Mouse (Mus musculus) kidney, postnatal 25 days (tissue): ENCODE results near the gene Znhit6.
A peak's percentile ranks its signal among the peaks of the same experiment; 100 is the strongest.

Experiments
- DNase-seq, 2 experiments: peaks; one replicate each; pipeline ENCODE4 v3.0.0; 2021; ENCODE audit warnings: mixed read lengths in 2 of 2

Znhit6 gene

DNA sequence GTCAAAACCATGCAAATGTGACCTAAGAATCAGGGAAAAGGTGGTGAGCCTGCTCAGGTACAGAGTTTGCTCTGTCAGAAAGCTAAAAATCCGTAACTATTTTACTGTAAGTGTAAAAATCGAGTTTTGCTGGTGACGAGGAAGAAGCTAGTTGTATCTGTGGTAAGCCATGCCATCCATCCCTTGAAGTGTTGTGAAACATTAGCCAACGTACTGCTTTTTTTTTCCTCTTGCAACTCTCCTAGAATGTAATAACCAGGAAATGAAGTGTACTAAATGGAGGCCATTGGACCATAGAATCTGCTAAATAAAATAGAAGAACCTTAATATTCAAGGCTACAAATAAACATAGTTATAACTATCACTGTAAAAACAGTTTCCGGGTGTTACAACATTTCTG, 32.3 kb downstream of the Znhit6 start:
- no peak for DNase-seq

- peak in 1 of 2 experiments; percentile 45 for DNase-seq
Observed at GRCm38 (mm10) chr3:145612662-145613061, 36.7 kb downstream of the Znhit6 start.

DNA sequence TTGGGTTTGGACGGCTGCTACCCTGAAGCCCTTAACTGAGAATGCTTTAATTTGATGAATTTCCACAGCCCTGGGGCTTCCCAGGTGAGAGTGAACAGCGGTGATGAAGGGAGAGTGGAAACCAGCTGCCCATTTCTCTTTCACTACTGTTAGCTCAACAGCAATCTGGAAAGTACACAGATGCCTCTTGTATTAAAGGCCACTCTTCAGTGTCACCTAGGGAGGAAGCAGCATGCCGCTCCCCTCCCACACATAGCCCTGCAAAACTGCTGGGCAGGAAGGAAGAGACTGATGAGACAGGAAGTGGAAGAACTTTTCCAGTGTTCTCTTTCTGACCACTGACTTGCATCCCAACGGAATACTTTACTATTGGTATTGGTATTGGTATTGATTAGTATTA, 37.2 kb downstream of the Znhit6 start:
- DNase-seq: no peak

DNA sequence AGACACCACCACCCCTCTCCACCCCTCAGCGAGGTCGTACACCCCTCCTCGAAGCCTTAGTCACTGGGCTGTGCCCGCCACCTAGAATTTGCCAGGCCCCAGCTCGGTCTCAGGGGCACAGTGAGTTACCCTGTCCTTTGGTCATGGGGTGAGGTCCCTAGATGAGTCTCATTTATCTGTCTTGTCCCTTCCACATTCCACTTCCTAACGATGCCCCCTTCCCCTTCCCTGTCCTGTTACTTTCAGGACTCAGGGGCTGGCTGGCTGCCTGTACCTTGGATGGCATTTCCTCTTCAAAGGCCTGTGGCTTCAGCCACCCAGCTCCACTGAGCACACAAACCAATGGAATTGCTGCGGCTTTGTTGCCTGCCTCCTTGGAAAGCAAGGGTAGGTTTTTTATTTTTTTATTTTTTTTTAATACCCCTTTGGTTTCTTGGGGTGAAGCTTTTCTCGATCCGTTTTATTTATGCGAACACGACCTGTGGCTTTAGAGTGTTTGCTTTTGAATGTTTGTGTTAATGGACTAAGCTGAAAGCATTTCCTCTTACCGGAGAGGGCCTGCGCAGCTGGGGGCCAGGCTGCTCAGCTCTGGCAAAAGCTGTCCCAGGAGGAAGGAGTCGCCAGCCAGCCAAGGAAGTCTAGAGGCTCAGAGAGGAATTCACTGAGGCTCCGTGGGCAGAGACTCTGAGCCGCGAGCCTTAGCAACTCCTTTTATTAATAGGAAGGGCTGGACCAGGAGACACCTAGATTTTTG, 38.5 kb downstream of the Znhit6 start:
- DNase-seq: peak; percentile 65 to 81

DNA sequence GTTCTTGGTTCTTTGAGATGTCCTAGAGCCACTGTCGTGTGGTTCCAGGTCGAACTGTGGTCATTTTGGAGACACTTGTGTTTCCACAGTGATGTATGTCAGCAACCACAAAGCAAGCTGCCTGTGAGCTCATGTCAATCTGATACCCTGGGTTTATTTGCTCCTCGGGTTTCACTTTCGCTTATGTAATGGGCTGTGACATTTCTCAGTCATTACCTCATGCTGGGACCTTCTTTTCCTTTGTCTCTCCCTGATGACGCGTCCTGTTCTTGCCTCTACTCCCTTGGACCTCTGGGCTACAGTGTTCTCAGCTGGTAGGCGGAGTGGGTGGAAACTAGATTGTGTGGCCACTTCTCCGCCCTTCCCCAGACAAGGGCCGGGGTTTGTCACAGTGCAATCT, 42.3 kb downstream of the Znhit6 start:
- DNase-seq: no peak

DNA sequence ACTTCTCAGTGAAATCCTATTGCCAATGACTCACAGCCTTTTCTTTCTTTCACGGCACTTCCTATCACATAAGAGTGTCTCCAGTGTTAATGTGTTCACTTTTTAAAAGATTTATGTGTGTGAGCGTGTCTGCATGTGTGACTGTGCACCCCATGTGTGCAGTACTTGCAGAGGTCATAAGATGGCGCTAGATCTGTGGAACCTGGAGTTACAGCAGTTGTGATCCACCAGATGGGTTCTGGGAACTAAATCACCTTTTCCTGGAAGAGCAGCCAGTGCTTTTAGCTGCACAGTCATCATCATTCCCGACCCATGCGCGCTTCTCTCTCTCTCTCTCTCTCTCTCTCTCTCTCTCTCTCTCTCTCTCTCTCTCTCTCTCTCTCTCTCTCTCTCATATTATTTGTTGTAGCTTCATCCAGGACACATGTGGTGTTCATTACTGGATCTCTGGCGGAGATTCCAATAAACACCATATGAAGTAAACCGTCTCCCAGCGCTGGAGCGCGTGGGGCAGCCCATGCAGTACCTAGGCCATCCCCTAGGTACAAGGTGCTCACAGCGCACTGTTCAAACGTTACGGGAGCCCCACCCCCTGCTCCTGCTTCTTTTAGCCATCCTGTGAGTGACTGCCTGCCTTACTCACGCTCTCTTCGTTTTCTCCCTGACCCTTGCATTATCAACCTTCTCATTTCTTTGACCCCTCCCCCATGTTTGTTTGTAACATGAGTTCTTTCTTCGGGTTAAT, 43.8 kb downstream of the Znhit6 start:
- no peak for DNase-seq

DNA sequence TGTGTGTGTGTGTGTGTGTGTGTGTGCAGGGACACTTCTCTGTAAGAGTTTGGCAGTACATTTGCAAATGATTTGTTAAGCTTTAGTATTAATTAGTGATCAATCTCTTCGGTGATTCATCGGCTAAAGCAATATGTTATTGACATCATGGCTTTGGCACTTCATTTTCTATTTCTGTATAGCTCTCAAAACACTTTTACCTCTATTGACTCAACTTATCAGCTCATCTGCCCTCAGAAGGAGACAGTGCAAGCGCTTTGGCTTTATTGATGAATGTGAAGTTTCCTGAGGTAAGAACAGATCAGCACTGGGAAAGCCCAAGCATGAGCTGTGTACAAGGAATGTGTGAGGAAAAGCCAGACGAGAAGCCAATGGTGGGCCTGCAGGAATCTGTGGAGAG, 45.2 kb downstream of the Znhit6 start:
- no peak for DNase-seq

- DNase-seq: no peak
Observed at GRCm38 (mm10) chr3:145623047-145623446, 47.0 kb downstream of the Znhit6 start.

DNA sequence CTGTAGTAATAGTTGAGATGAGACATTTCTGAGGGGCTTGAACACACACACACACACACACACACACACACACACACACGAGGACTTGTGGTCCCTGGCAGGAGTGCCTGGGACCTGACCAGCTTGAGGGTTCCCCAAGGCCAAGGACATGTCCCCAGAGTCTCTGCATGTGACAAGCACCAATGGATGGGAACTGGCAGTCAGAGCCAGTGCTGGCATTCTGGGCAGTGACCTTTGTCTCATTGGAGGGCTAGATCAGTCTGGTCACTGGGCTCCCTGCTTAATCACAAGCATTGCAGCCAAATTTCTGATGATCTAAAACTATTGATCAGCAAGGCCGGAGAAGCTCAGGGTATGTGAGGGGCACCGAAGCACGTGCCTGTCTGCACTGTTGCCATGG, 48.8 kb downstream of the Znhit6 start:
- DNase-seq: peak in 1 of 2 experiments; percentile 50

DNA sequence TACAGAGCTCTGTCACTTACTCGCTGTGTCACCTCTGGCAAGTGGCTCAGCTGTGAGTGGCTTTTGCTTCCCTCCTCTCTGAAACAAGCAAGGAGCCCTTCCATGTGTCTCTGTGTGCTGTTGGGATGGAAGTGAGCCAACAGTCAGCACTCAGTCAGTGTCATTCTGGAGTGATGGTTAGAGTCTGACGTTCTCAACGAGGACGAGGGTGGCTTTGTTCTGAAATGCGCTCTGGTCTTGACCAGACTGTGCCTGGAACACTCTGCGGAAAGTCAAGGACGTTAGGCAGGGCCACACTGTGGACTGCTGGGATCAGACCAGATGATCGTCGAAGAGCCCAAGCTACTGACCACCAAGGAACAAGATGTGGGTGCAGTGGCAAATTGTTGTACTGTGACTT, 49.5 kb downstream of the Znhit6 start:
- no peak for DNase-seq

GRCm38 (mm10) chr3:145626063-145626462, 50.1 kb downstream of the Znhit6 start:
- no peak for DNase-seq

GRCm38 (mm10) chr3:145627830-145628229, 51.8 kb downstream of the Znhit6 start:
- peak; percentile 52 to 67 for DNase-seq

GRCm38 (mm10) chr3:145628643-145629042, 52.6 kb downstream of the Znhit6 start:
- no peak for DNase-seq

GRCm38 (mm10) chr3:145632888-145633287, 56.9 kb downstream of the Znhit6 start:
- peak; percentile 72 to 86 for DNase-seq

DNA sequence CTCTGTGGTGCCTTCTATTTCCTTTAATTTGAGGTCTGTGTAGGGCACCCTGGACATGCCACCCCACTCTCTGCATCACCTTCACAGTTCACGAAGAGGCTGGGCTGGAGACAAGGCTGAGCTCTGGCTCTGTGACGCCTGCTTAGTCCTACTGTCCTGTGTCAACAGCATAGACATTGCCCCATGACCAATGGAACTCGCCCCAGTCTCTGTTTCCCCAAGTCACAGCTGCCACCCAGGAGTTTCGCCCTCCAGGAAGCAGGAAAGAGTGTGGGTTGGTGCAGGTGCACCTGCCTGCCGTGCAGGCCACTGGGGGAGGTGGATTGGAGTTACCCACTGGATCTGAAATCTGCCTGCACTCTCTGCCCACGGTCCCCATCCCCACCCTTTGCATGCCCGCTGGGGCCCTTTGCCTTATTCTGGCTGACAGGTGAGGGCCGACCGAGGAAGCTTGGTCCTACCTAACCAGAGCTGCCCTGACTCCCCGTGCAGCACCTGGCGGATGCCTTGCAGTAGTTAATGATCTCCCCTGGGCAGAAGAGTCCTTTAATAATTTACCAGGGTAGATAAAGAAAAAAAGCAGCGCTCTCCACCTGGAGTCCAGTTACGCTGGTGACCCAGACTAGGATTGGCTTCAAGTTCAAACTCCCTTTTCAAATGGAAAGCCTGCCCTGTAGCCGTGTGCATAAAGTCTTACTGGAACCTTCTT, 58.2 kb downstream of the Znhit6 start:
- peak; percentile 54 to 83 for DNase-seq

DNA sequence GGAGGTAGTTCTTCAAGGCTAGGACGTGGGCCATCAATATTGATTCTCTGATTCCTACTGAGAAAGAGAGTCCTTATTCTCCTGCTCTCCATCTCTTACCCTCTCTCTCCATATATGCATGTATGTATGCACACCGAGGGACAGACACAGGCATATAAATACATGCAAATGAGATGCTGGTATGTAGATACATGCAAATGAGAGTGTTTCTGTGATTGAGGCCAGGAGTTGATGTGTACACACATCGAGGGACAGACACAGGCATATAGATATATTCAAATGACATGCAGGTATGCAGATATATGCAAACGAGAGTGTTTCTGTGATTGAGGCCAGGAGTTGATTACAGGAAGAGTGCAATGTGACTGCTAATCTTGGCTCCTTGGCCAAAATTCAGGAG, 64.2 kb downstream of the Znhit6 start:
- no peak for DNase-seq

GRCm38 (mm10) chr3:145640583-145640982, 64.6 kb downstream of the Znhit6 start:
- no peak for DNase-seq

DNA sequence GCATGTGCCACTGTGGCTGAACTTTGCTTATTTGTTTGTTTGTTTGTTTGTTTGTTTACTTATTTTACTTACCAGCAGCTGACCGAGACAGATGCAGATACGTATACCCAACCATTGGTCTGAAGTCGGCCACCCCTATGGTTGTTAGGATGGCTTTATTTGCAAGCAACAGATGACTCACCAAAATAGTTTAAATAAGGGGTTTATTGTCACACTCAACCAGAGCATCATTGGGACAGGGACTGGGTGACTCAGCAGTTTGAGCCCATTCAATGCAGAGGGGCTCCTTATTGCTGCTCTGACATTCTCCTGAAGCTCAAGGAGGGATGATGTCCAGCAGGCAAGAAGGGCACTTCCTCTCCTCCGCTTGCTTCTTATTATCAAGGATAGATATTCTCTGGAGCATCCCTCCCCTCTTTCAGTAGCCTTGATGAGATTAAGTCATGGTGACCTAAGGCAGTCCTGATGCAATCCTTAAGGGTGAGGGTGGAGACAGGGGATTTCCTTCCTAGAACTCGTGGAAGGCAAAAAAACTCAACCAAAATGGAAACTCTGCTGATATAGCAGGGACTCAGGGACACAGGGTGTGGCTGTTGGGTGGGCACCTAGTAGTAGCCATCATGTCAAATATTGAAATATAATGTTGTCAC, 65.2 kb downstream of the Znhit6 start:
- no peak for DNase-seq

DNA sequence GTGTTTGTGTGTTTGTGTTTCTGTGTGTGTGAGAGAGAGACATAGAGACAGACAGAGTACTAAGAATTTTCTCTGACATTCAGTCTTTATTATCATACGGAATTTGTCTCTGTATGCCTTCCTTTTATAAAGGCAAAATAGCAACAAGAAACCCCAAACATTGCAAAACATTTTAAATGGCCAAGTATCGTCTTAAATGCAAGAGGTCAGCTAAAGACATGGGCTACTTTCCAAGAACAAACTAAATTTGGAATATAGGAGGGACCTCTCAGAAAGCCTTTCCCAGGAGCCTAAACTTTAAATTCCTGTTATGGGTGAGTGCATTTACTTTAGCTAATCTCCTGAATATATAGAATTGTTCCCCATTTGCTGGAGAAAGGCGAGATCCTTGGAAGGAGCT, 65.9 kb downstream of the Znhit6 start:
- DNase-seq: no peak

- DNase-seq: peak; percentile 28 to 63
Observed at GRCm38 (mm10) chr3:145642861-145643260, 66.9 kb downstream of the Znhit6 start.

DNA sequence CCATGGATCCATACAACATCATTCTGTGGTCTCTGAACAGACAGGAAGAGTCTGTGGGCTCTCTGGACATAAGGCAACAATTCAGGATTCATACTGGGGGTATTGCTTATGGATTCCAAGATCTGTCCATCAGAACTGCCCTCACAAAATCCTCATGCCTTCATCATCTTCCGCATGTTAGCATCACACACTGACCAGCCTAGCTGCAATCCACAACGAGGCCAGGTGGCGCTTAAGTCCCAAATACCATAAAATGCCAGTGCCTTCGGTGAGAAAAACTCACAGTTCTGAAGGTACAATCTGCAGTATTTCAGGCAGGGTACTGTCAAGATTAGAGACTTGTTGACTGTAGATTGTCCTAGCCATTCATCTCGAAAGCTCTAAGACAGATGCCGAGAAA, 69.5 kb downstream of the Znhit6 start:
- DNase-seq: no peak

GRCm38 (mm10) chr3:145646009-145646408, 70.0 kb downstream of the Znhit6 start:
- no peak for DNase-seq

GRCm38 (mm10) chr3:145646666-145647065, 70.7 kb downstream of the Znhit6 start:
- no peak for DNase-seq
